Mouse (Mus musculus) testis, adult 2 months (tissue): ENCODE measurements around the gene Myh14. TPM values are rescaled to one million over a fixed set of nuclear protein-coding genes. Genes with fewer than 3 reads are reported as not detected.

Source experiments
- H3K27ac ChIP-seq: fragments of 200-500 bp; 2 replicates; pipeline ENCODE4 v1.5.1; 2012; ENCODE audit warnings: low read depth, low read length; ENCODE audit not compliant: control insufficient read depth, insufficient read depth
- H3K27me3 ChIP-seq: fragments of 200-500 bp; 2 replicates; pipeline ENCODE4 v1.6.1; 2012; ENCODE audit warnings: mild to moderate bottlenecking, low read length, moderate library complexity; ENCODE audit not compliant: control insufficient read depth, insufficient read depth
- H3K36me3 ChIP-seq: fragments of 200-500 bp; 2 replicates; pipeline ENCODE4 v1.6.1; 2012; ENCODE audit warnings: mild to moderate bottlenecking, low read length; ENCODE audit not compliant: control insufficient read depth, insufficient read depth
- H3K4me1 ChIP-seq: fragments of 200-500 bp; 2 replicates; pipeline ENCODE4 v1.6.1; 2012; ENCODE audit warnings: low read length; ENCODE audit not compliant: control insufficient read depth, insufficient read depth
- H3K4me3 ChIP-seq: fragments of 200-500 bp; 2 replicates; pipeline ENCODE4 v1.5.1; 2012; ENCODE audit warnings: low read depth, mild to moderate bottlenecking, low read length, moderate library complexity, mixed read lengths; ENCODE audit not compliant: control insufficient read depth
- CTCF ChIP-seq: fragments of 200-500 bp; IDR thresholded peaks from 2 replicates; pipeline ENCODE4 v1.5.1; 2012; ENCODE audit warnings: low read depth, mild to moderate bottlenecking, inconsistent platforms, low read length, moderate library complexity; ENCODE audit not compliant: control insufficient read depth, insufficient read depth, insufficient replicate concordance
- POLR2A ChIP-seq: fragments of 200-500 bp; IDR thresholded peaks from 2 replicates; pipeline ENCODE4 v1.6.1; 2012; ENCODE audit warnings: low read depth, mild to moderate bottlenecking, inconsistent platforms, low read length, moderate library complexity; ENCODE audit not compliant: control insufficient read depth
- polyA plus RNA-seq: library from polyadenylated mRNA; depleted of rRNA; stranded (reverse); fragments of >200 nt; gene quantifications from 2 replicates; pipeline ENCODE4 v1.2.3, GENCODE M21; 2012

The Myh14 gene
- polyA plus RNA-seq, 1 experiment, result 1.2 TPM

DNA sequence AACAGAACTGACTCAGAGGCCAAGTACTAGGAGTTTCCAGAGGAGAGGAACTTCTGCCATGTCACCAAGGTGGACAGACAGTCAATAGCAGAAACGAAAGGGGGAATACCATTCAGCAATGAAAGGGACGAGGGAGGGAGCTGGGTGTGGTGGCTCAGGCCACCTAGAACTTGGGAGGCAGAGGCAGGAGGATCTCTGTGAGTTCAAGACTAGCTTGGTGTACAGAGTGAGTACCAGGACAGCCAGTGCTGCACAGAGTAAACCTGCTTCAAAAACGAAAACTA is 46.2 kb downstream of the Myh14 start:
- Histone ChIP-seq H3K27me3 (no peaks in the 10 kb centered on the region), H3K4me1 (no peaks in the 10 kb centered on the region), H3K36me3 (no peaks in the 10 kb centered on the region), H3K27ac (no peak overlapping the region), H3K4me3 (no peak overlapping the region)
- TF ChIP-seq CTCF (no peak), POLR2A (no peak)

DNA sequence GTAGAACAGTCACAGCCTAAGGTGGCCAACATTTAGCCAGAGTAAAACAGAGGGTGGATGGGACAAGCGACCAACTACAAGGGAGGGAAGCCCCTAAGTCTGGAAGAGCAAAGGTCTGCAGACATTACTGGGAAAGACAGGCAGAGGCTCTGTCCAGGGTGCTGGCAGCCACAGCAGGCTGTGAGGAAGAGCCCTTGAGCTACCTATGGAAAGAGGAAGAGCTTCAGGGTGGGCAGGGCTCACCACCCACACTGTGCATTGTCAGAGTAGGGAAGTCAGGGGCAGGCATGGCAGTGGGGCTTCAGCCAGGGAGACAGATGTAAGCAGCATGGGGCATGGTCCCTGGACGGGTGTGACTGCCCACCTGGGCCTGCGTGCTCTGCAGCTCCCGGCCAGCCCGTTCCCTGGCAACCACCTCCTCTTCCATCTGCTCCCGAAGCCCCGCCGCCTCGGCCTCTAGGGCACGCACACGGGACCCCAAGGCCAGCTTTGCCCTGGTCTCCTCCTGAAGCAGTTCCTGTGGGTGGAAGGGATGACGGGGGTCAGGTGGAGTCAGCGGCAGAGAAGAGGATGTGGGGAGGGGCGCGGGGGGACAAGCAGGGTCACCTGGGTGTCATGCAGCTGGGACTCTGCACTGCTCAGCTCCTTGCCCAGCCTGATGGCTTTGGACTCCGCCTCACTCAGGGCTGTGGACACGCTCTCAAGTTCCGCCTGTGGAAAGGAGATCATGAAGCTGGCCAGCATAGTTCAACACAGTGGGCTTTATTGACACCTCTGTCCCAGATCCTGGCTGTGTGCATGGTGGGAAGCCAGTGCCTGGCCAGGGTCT is 46.7 kb downstream of the Myh14 start:
- Histone ChIP-seq H3K27ac (no peak overlapping the region), H3K36me3 (no peaks in the 10 kb centered on the region), H3K4me1 (no peaks in the 10 kb centered on the region), H3K4me3 (no peak overlapping the region), H3K27me3 (no peaks in the 10 kb centered on the region)
- TF ChIP-seq CTCF (no peak), POLR2A (no peak)

DNA sequence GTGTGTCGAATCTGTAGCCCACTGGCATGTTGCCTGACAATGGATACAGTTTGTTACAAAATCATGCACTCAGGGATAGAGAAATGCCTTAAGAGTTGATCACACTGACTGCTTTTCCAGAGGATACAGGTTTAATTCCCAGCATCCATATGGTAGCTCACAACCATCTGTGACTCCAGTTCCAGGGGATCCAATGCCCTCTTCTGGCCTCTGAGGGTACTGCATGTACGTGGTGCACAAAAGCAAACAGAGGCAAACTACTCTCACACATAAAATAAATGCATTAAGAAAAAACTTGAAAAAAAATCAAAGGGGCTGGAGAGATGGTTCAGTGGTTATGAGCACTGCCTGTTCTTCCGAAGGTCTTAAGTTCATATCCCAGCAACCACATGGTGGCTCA is 53.6 kb downstream of the Myh14 start:
- Histone ChIP-seq H3K4me1 (no peaks in the 10 kb centered on the region; the same call in 1 of the 2 replicates), H3K27ac (no peak overlapping the region), H3K4me3 (no peak overlapping the region), H3K36me3 (no peaks in the 10 kb centered on the region), H3K27me3 (no peaks in the 10 kb centered on the region)
- TF ChIP-seq POLR2A (no peak), CTCF (peak; percentile 29; the same call in 1 of the 2 replicates)

DNA sequence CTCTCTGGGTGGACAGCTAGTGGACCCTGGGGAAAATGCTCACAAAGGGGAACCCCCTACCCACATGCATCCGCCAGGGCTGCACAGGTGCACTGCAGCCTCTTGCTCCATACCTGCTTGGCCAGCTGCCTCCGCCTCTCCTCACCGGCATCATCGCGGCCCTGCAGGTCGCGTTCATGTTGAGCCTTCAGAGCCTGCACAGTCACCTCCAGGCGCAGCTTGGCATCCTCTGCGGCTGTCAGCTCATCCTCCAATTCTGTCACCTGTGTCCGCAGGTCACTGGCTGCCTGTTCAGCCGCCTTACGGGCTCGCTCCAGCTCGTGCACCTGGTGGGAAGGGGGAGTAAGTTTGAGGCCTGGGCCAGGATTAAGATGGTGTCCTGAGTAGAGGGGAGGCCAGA is 54.7 kb downstream of the Myh14 start:
- no peak overlapping the region for H3K27ac ChIP-seq
- no peaks in the 10 kb centered on the region for H3K36me3 ChIP-seq
- no peaks in the 10 kb centered on the region for H3K27me3 ChIP-seq
- no peak overlapping the region for H3K4me3 ChIP-seq
- TF ChIP-seq CTCF (no peak), POLR2A (no peak)
- no peaks in the 10 kb centered on the region; the same call in 1 of the 2 replicates for H3K4me1 ChIP-seq

DNA sequence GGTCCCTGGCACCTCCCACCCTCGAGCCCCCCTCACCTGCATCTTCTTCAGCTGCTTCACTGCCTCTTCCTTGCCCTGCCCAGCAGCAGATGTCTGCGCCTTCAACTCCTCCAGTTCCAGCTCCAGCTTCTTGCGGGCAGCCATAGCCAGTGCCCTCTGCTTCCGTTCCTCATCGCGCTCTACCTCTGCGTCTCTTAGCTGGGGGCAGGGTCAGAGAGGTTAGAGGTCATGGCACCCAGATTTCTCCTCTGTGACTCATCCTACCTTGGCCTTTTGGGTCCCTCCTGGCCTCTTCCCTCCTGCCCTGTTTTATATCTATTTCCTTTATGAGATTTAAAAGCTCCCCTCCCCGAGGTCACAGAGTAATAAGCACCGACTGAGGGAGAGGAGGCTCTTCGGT is 55.3 kb downstream of the Myh14 start:
- Histone ChIP-seq H3K27ac (no peak overlapping the region), H3K36me3 (no peaks in the 10 kb centered on the region), H3K27me3 (no peaks in the 10 kb centered on the region), H3K4me1 (no peaks in the 10 kb centered on the region; the same call in 1 of the 2 replicates), H3K4me3 (no peak overlapping the region)
- no peak for TF ChIP-seq CTCF
- no peak for TF ChIP-seq POLR2A

DNA sequence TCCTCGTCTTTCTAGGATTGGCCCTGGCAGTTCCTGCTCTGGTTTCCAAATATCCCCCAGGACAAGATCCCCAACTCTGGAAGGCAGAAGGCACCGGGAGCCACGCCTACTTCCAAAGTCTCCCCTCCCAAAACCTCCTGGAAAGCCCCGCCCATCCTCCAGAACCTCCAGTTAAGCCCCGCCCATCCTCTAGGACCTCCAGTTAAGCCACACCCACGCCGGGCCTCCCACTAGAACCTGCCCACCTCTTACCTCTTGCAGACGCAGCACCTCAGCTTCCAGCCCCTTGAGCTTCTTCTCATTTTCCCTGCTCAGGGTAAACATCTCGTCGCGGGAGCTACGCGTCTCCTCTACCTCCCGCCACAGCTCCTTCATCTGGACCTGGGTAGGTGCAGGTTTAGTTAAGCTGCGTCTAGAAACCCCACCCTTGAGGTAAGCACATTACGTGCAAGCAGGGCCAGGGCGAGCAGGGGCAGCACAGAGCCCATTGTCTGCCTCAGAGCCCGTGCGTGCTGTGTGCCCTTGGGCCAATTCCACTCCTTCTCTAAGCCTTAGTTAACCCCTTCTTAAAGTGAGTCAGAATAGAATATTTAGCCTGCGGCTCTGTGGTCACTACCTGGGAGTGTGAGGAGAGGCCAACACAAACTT is 56.5 kb downstream of the Myh14 start:
- Histone ChIP-seq H3K4me1 (no peaks in the 10 kb centered on the region; the same call in 1 of the 2 replicates), H3K4me3 (no peak overlapping the region), H3K27me3 (no peaks in the 10 kb centered on the region), H3K36me3 (no peaks in the 10 kb centered on the region), H3K27ac (no peak overlapping the region)
- TF ChIP-seq CTCF (no peak), POLR2A (no peak)

DNA sequence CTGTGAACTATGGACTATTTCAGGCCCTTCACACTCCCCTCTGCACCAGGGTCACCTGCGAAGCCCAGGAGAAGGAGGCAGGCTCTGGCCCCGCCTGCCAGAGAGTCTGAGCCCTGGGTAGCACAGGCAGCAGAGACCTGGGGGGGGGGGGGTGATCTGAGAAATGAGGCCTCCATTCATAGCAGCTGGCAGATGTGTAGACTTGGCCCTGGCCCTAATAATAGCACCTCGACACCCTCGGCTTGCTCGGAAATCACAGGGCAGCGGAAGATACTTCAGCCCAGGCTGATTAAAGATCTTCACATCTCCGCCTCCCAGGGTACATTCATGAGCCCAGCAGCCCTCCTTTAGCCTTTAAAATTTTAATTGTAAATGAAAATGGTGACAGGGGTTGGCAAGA is 58.5 kb downstream of the Myh14 start:
- Histone ChIP-seq H3K27me3 (no peaks in the 10 kb centered on the region), H3K4me1 (no peaks in the 10 kb centered on the region; the same call in 1 of the 2 replicates), H3K27ac (no peak overlapping the region), H3K4me3 (no peak overlapping the region), H3K36me3 (no peaks in the 10 kb centered on the region)
- TF ChIP-seq POLR2A, result no peak
- no peak for TF ChIP-seq CTCF
